Mouse (Mus musculus): ENCODE results near the gene D330045A20Rik. TPM values are rescaled to one million over a fixed set of nuclear protein-coding genes. Genes with fewer than 3 reads are reported as not detected.
"Not testable (repeated sequence)": the region's sequence is repeated elsewhere in the genome, so short reads cannot be mapped to it uniquely, and the experiment has no call there.

D330045A20Rik gene
- under 1 TPM; 0.36 to 0.46 TPM for total RNA-seq (2021)
- long read RNA-seq, experiment 1: 0 reads
- long read RNA-seq, experiment 2: 0 reads

- peak; percentile 15 to 20 for DNase-seq
Observed at GRCm38 (mm10) chrX:139480022-139480894, at the start of gene D330045A20Rik. Gene D330045A20Rik (plus strand): TSS chrX:139480367.

- DNase-seq: no peak
Observed at GRCm38 (mm10) chrX:139432550-139432949, 47.6 kb upstream of the D330045A20Rik start.

- DNase-seq: no peak
Observed at GRCm38 (mm10) chrX:139435202-139435601, 45.0 kb upstream of the D330045A20Rik start.

GRCm38 (mm10) chrX:139441057-139441456, 39.1 kb upstream of the D330045A20Rik start:
- not testable (repeated sequence) for DNase-seq

- no peak for DNase-seq
Observed at GRCm38 (mm10) chrX:139456812-139457211, 23.4 kb upstream of the D330045A20Rik start.

GRCm38 (mm10) chrX:139482083-139482482, 1.9 kb downstream of the D330045A20Rik start:
- no peak for DNase-seq

- no peak for DNase-seq
Observed at GRCm38 (mm10) chrX:139484974-139485373, 4.8 kb downstream of the D330045A20Rik start.

- no peak for DNase-seq
Observed at GRCm38 (mm10) chrX:139516156-139516555, 36.0 kb downstream of the D330045A20Rik start.

GRCm38 (mm10) chrX:139519251-139519650, 39.1 kb downstream of the D330045A20Rik start:
- DNase-seq: no peak

GRCm38 (mm10) chrX:139524303-139525091, 44.3 kb downstream of the D330045A20Rik start:
- no peak for DNase-seq

GRCm38 (mm10) chrX:139525724-139526123, 45.6 kb downstream of the D330045A20Rik start:
- no peak for DNase-seq

GRCm38 (mm10) chrX:139526984-139527383, 46.8 kb downstream of the D330045A20Rik start:
- DNase-seq: no peak

GRCm38 (mm10) chrX:139529678-139530077, 49.5 kb downstream of the D330045A20Rik start:
- DNase-seq: no peak

- no peak for DNase-seq
Observed at GRCm38 (mm10) chrX:139532293-139532692, 52.1 kb downstream of the D330045A20Rik start.

- DNase-seq: no peak
Observed at GRCm38 (mm10) chrX:139537641-139538397, 57.7 kb downstream of the D330045A20Rik start.

- DNase-seq: no peak
Observed at GRCm38 (mm10) chrX:139543726-139544125, 63.6 kb downstream of the D330045A20Rik start.

GRCm38 (mm10) chrX:139550456-139550855, 70.3 kb downstream of the D330045A20Rik start:
- DNase-seq: no peak

- DNase-seq: no peak
Observed at GRCm38 (mm10) chrX:139552090-139552489, 71.9 kb downstream of the D330045A20Rik start.

GRCm38 (mm10) chrX:139562255-139562924, 82.2 kb downstream of the D330045A20Rik start:
- DNase-seq: no peak

GRCm38 (mm10) chrX:139562925-139563461, 82.8 kb downstream of the D330045A20Rik start, which contains the start of gene Rnf128:
Gene Rnf128 (plus strand): TSS chrX:139563316.
- DNase-seq: no peak

- DNase-seq: no peak
Observed at GRCm38 (mm10) chrX:139570054-139570453, 89.9 kb downstream of the D330045A20Rik start.
